Mouse (Mus musculus): ENCODE data around the gene Hdac6. TPM values are rescaled to one million over a fixed set of nuclear protein-coding genes. Genes with fewer than 3 reads are reported as not detected.
A peak's percentile ranks its signal among the peaks of the same experiment; 100 is the strongest.
"Not testable (repeated sequence)": the region's sequence is repeated elsewhere in the genome, so short reads cannot be mapped to it uniquely, and the experiment has no call there.

The Hdac6 gene
- polyA plus RNA-seq, 1 experiment from 2014 or later, result 53.5 TPM

- 18% methylated on average over 3 of the region's 3 CpGs for WGBS
- not testable (repeated sequence) for H3K9ac ChIP-seq; H3K27me3 ChIP-seq; H3K9me3 ChIP-seq (replicated peaks); H3K27ac ChIP-seq; H3K4me1 ChIP-seq; ATAC-seq; H3K36me3 ChIP-seq (ENCODE audit: poor library complexity, severe bottlenecking); H3K4me2 ChIP-seq; H3K4me3 ChIP-seq
These were observed 32.0 kb downstream of the Hdac6 start for GRCm38 (mm10) chrX:7915669-7916068.

GRCm38 (mm10) chrX:7910473-7910872 lies 37.2 kb downstream of the Hdac6 start:
- Histone ChIP-seq H3K27ac (no peak overlapping the region), H3K36me3 (ENCODE audit: poor library complexity, severe bottlenecking) (peaks cover 16% of the 10 kb centered on the region; the same call in 1 of the 2 replicates), H3K4me3 (no peak overlapping the region), H3K9ac (no peak overlapping the region), H3K27me3 (no peaks in the 10 kb centered on the region), H3K4me1 (no peaks in the 10 kb centered on the region), H3K4me2 (no peak overlapping the region), H3K9me3 (replicated peaks) (no peaks in the 10 kb centered on the region)
- 50% methylated on average over 6 of the region's 6 CpGs for WGBS
- ATAC-seq, result no peak

- not testable (repeated sequence) for H3K9ac ChIP-seq; ATAC-seq; H3K27me3 ChIP-seq; H3K4me1 ChIP-seq; H3K27ac ChIP-seq; H3K4me3 ChIP-seq; H3K9me3 ChIP-seq (replicated peaks); H3K4me2 ChIP-seq
- H3K36me3 ChIP-seq (ENCODE audit: poor library complexity, severe bottlenecking), result peaks cover 16% of the 10 kb centered on the region; the same call in 1 of the 2 replicates
- 97% methylated on average over 4 of the region's 4 CpGs for WGBS
These were observed 38.4 kb downstream of the Hdac6 start, which contains the start of gene Gm10490 for GRCm38 (mm10) chrX:7909242-7909641. TSS of gene Gm10490 (plus strand) at chrX:7909542.

GRCm38 (mm10) chrX:7907735-7908134 lies 40.0 kb downstream of the Hdac6 start, which contains the start of gene Gm10491:
TSS of gene Gm10491 (minus strand) at chrX:7907835.
- no peaks in the 10 kb centered on the region for H3K27me3 ChIP-seq
- H3K4me3 ChIP-seq, result no peak within 1 kb of the TSS
- no peak within 1 kb of the TSS for H3K9ac ChIP-seq
- WGBS, result 88% methylated on average over 5 of the region's 5 CpGs
- H3K4me2 ChIP-seq, result no peak within 1 kb of the TSS
- no peak within 1 kb of the TSS for H3K27ac ChIP-seq
- no peaks in the 10 kb centered on the region for H3K9me3 ChIP-seq (replicated peaks)
- H3K4me1 ChIP-seq, result no peaks in the 10 kb centered on the region
- no peak for ATAC-seq
- peaks cover 16% of the 10 kb centered on the region; the same call in 1 of the 2 replicates for H3K36me3 ChIP-seq (ENCODE audit: poor library complexity, severe bottlenecking)

- Histone ChIP-seq H3K36me3 (ENCODE audit: poor library complexity, severe bottlenecking) (peaks cover 16% of the 10 kb centered on the region; the same call in 1 of the 2 replicates), H3K9me3 (replicated peaks) (no peaks in the 10 kb centered on the region), H3K27me3 (no peaks in the 10 kb centered on the region), H3K4me1 (no peaks in the 10 kb centered on the region), H3K4me2 (no peak overlapping the region), H3K4me3 (no peak overlapping the region), H3K9ac (no peak overlapping the region), H3K27ac (no peak overlapping the region)
- ATAC-seq, result no peak
- WGBS, result 89% methylated on average over 5 of the region's 5 CpGs
These were observed 43.2 kb downstream of the Hdac6 start for GRCm38 (mm10) chrX:7904441-7904840.

GRCm38 (mm10) chrX:7898880-7899874 lies 48.5 kb downstream of the Hdac6 start, which contains the start of the genes Pqbp1 and Timm17b:
TSS of gene Pqbp1 (minus strand) at chrX:7899269.
TSS of gene Timm17b (plus strand) at chrX:7899357.
- Histone ChIP-seq H3K36me3 (ENCODE audit: poor library complexity, severe bottlenecking) (peaks cover 20% of the 10 kb centered on the region), H3K27me3 (no peaks in the 10 kb centered on the region), H3K27ac (peak within 1 kb of the TSS; percentile 78), H3K9me3 (replicated peaks) (no peaks in the 10 kb centered on the region), H3K4me3 (peak within 1 kb of the TSS; percentile 54), H3K4me2 (peak within 1 kb of the TSS; percentile 61), H3K4me1 (peaks cover 7% of the 10 kb centered on the region), H3K9ac (peak within 1 kb of the TSS; percentile 72)
- 16% methylated on average over 57 of the region's 62 CpGs for WGBS
- peak; percentile 99 for ATAC-seq

GRCm38 (mm10) chrX:7898211-7898610 lies 49.5 kb downstream of the Hdac6 start:
- peak overlapping the region; percentile 63 for H3K9ac ChIP-seq
- H3K9me3 ChIP-seq (replicated peaks), result no peaks in the 10 kb centered on the region
- ATAC-seq, result no peak
- H3K27ac ChIP-seq, result no peak overlapping the region
- no peaks in the 10 kb centered on the region for H3K27me3 ChIP-seq
- H3K36me3 ChIP-seq (ENCODE audit: poor library complexity, severe bottlenecking), result peaks cover 22% of the 10 kb centered on the region
- H3K4me1 ChIP-seq, result peaks cover 7% of the 10 kb centered on the region
- 29% methylated on average over 13 of the region's 13 CpGs for WGBS
- peak overlapping the region; percentile 61 for H3K4me2 ChIP-seq
- peak overlapping the region; percentile 54 for H3K4me3 ChIP-seq

GRCm38 (mm10) chrX:7883841-7884567 lies 63.7 kb downstream of the Hdac6 start, which contains the start of gene Slc35a2:
TSS of gene Slc35a2 (plus strand) at chrX:7884028.
- Histone ChIP-seq H3K4me2 (peak within 1 kb of the TSS; percentile 65), H3K36me3 (ENCODE audit: poor library complexity, severe bottlenecking) (no peaks in the 10 kb centered on the region), H3K27me3 (no peaks in the 10 kb centered on the region), H3K4me3 (peak within 1 kb of the TSS; percentile 55), H3K4me1 (peaks cover 14% of the 10 kb centered on the region), H3K27ac (peak within 1 kb of the TSS; percentile 75), H3K9ac (peak within 1 kb of the TSS; percentile 63), H3K9me3 (replicated peaks) (no peaks in the 10 kb centered on the region)
- 17% methylated on average over 48 of the region's 49 CpGs for WGBS
- peak; percentile 81 for ATAC-seq

Other genes with a start within 250 kb of the Hdac6 start
- gene Wdr45, start 233.6 kb downstream of the Hdac6 start, polyA plus RNA-seq (2015; fragmentation: Nextera tagmentation; extraction: Ambion mirVana), result 29.0 and 33.6 TPM in 2 replicates
- 0.53 and 0.67 TPM in 2 replicates for gene Gm45208, start 225.6 kb downstream of the Hdac6 start, polyA plus RNA-seq (2015; fragmentation: Nextera tagmentation; extraction: Ambion mirVana)
- gene Praf2, start 219.4 kb downstream of the Hdac6 start, polyA plus RNA-seq (2015; fragmentation: Nextera tagmentation; extraction: Ambion mirVana), result 91.9 and 93.3 TPM in 2 replicates
- 30.4 and 33.8 TPM in 2 replicates for gene Ccdc120, start 197.0 kb downstream of the Hdac6 start, polyA plus RNA-seq (2015; fragmentation: Nextera tagmentation; extraction: Ambion mirVana)
- 20.0 and 23.8 TPM in 2 replicates for gene Tfe3, start 185.3 kb downstream of the Hdac6 start, polyA plus RNA-seq (2015; fragmentation: Nextera tagmentation; extraction: Ambion mirVana)
- 71.6 and 82.6 TPM in 2 replicates for gene Gripap1, start 158.1 kb downstream of the Hdac6 start, polyA plus RNA-seq (2015; fragmentation: Nextera tagmentation; extraction: Ambion mirVana)
- gene Kcnd1, start 125.6 kb downstream of the Hdac6 start, polyA plus RNA-seq (2015; fragmentation: Nextera tagmentation; extraction: Ambion mirVana), result 1.1 and 1.4 TPM in 2 replicates
- gene Otud5, start 106.5 kb downstream of the Hdac6 start, polyA plus RNA-seq (2015; fragmentation: Nextera tagmentation; extraction: Ambion mirVana), result 43.9 and 44.9 TPM in 2 replicates
- 13.0 and 13.3 TPM in 2 replicates for gene Pim2, start 69.6 kb downstream of the Hdac6 start, polyA plus RNA-seq (2015; fragmentation: Nextera tagmentation; extraction: Ambion mirVana)
- gene Slc35a2, start 63.9 kb downstream of the Hdac6 start, polyA plus RNA-seq (2015; fragmentation: Nextera tagmentation; extraction: Ambion mirVana), result 29.7 and 36.6 TPM in 2 replicates
- 202 and 206 TPM in 2 replicates for gene Pqbp1, start 48.6 kb downstream of the Hdac6 start, polyA plus RNA-seq (2015; fragmentation: Nextera tagmentation; extraction: Ambion mirVana)
- gene Timm17b, start 48.5 kb downstream of the Hdac6 start, polyA plus RNA-seq (2015; fragmentation: Nextera tagmentation; extraction: Ambion mirVana), result 168 and 193 TPM in 2 replicates
- not detected in 2 replicates for gene Gm10491, start 40.1 kb downstream of the Hdac6 start, polyA plus RNA-seq (2015; fragmentation: Nextera tagmentation; extraction: Ambion mirVana)
- not detected in 2 replicates for gene Gm10490, start 38.3 kb downstream of the Hdac6 start, polyA plus RNA-seq (2015; fragmentation: Nextera tagmentation; extraction: Ambion mirVana)
- 82.1 and 83.8 TPM in 2 replicates for gene Pcsk1n, start 28.1 kb downstream of the Hdac6 start, polyA plus RNA-seq (2015; fragmentation: Nextera tagmentation; extraction: Ambion mirVana)
- gene Eras, start 19.3 kb downstream of the Hdac6 start, polyA plus RNA-seq (2015; fragmentation: Nextera tagmentation; extraction: Ambion mirVana), result not detected in 2 replicates
- gene Gata1, start 30.2 kb upstream of the Hdac6 start, polyA plus RNA-seq (2015; fragmentation: Nextera tagmentation; extraction: Ambion mirVana), result 0.26 and 0.39 TPM in 2 replicates
- not detected in 2 replicates for gene Glod5, start 70.6 kb upstream of the Hdac6 start, polyA plus RNA-seq (2015; fragmentation: Nextera tagmentation; extraction: Ambion mirVana)
- 62.3 and 72.1 TPM in 2 replicates for gene Suv39h1, start 126.9 kb upstream of the Hdac6 start, polyA plus RNA-seq (2015; fragmentation: Nextera tagmentation; extraction: Ambion mirVana)
- 0.10 TPM in 1 of 2 replicates, not detected in the other for gene Was, start 142.6 kb upstream of the Hdac6 start, polyA plus RNA-seq (2015; fragmentation: Nextera tagmentation; extraction: Ambion mirVana)
- gene Wdr13, start 185.0 kb upstream of the Hdac6 start, polyA plus RNA-seq (2015; fragmentation: Nextera tagmentation; extraction: Ambion mirVana), result 36.2 and 43.6 TPM in 2 replicates
- 483 and 515 TPM in 2 replicates for gene Rbm3, start 198.0 kb upstream of the Hdac6 start, polyA plus RNA-seq (2015; fragmentation: Nextera tagmentation; extraction: Ambion mirVana)
- gene Tbc1d25, start 228.3 kb upstream of the Hdac6 start, polyA plus RNA-seq (2015; fragmentation: Nextera tagmentation; extraction: Ambion mirVana), result 14.2 and 15.7 TPM in 2 replicates
- 21.2 and 21.5 TPM in 2 replicates for gene Ebp, start 245.6 kb upstream of the Hdac6 start, polyA plus RNA-seq (2015; fragmentation: Nextera tagmentation; extraction: Ambion mirVana)